9 mouse cellular contexts compared by ENCODE assay signal in genomic region chr5:122526878-122527730, GRCm38 (mm10). TPM values are rescaled to one million over a fixed set of nuclear protein-coding genes. Genes with fewer than 3 reads are reported as not detected.
DNase-seq lines count a peak whose midpoint lies in the region; ATAC-seq and TF ChIP-seq lines count a peak whose summit lies in the region.
"Had no signal": no experiment of that assay in that cellular context is flagged by ENCODE, and none has a peak within 500 bp of the region (broad histone marks: within the 10 kb centered on the region; RNA-seq: fewer than 3 reads in every experiment).

No protein-coding gene starts in this region.

- no peaks in the 10 kb centered on the region for H3K27me3 ChIP-seq in kidney, adult 2 months (replicated peaks; ENCODE audit: control insufficient read depth, insufficient read depth, low read length)
- no peaks in the 10 kb centered on the region for H3K27me3 ChIP-seq in lung, embryonic 15.5 days
- H3K27me3 ChIP-seq: neural tube, embryonic 13.5 days had no signal

- no peaks in the 10 kb centered on the region for H3K9me3 ChIP-seq in lung, embryonic 15.5 days
- H3K9me3 ChIP-seq: neural tube, embryonic 13.5 days had no signal

- no peak for TF ChIP-seq POLR2A in kidney, adult 2 months (IDR thresholded peaks at IDR 0.05; ENCODE audit: low read depth, low read length)

- H3K27ac ChIP-seq in kidney, adult 2 months (ENCODE audit: insufficient read depth, low read depth, low read length): peak overlapping the region; percentile 93
- H3K27ac ChIP-seq in lung, embryonic 15.5 days: peak overlapping the region; percentile 5; the same call in 1 of the 2 replicates
- H3K27ac ChIP-seq: neural tube, embryonic 13.5 days had no signal

- H3K4me2 ChIP-seq in lung, embryonic 15.5 days: no peak overlapping the region
- H3K4me2 ChIP-seq: neural tube, embryonic 13.5 days had no signal

- no peak overlapping the region for H3K4me3 ChIP-seq in kidney, adult 2 months (ENCODE audit: insufficient read depth, low read depth, low read length)
- no peak overlapping the region for H3K4me3 ChIP-seq in lung, embryonic 15.5 days
- H3K4me3 ChIP-seq: neural tube, embryonic 13.5 days had no signal

- WGBS in kidney, adult 2 months: 25% methylated on average over 15 of the region's 15 CpGs
- WGBS in lung, embryonic 15.5 days: 53% methylated on average over 15 of the region's 15 CpGs

- TF ChIP-seq CTCF in kidney, adult 2 months (conservative IDR thresholded peaks at IDR 0.05; ENCODE audit: insufficient read depth, insufficient read length, low read depth, low read length): no peak

- ATAC-seq in lung, embryonic 15.5 days (ENCODE audit: borderline replicate concordance, extremely low read depth, low FRiP score, low TSS enrichment): 0 out of 2 replicates have a peak, but pooled peaks have one; percentile 44

- peaks cover 60% of the 10 kb centered on the region for H3K4me1 ChIP-seq in kidney, adult 2 months (ENCODE audit: control insufficient read depth, insufficient read depth, low read length)
- peaks cover 37% of the 10 kb centered on the region for H3K4me1 ChIP-seq in lung, embryonic 15.5 days

- DNase-seq in adrenal gland, adult 2 months: peak; percentile 45
- DNase-seq in adrenal gland, postnatal 25 days: no peak
- DNase-seq in heart, adult 11 months: peak; percentile 99
- peak; percentile 94 for DNase-seq in kidney, adult 2 months
- no peak for DNase-seq in thymus, postnatal 14 days
- DNase-seq in cerebellum, adult 8-10 months: no peak
- no peak for DNase-seq in right cerebral cortex, postnatal 25 days

- H3K9ac ChIP-seq in lung, embryonic 15.5 days: no peak overlapping the region; the same call in 1 of the 2 replicates
- H3K9ac ChIP-seq: neural tube, embryonic 13.5 days had no signal

- no peaks in the 10 kb centered on the region for H3K36me3 ChIP-seq in kidney, adult 2 months (ENCODE audit: control insufficient read depth, insufficient read depth, low read length)
- no peaks in the 10 kb centered on the region for H3K36me3 ChIP-seq in lung, embryonic 15.5 days

RNA-seq across cellular contexts. Expression of gene Atp2a2, which starts 25.1 kb away (rescaled TPM):
- 100 to 1,000 TPM; 159 to 186 TPM for total RNA-seq in adrenal gland, adult 2 months (2021)
- polyA plus RNA-seq in adrenal gland, adult 2 months (2012; rRNA removed): 50.5 and 66.8 TPM in 2 replicates
- total RNA-seq in adrenal gland, postnatal 25 days (2021): 176 and 179 TPM in 2 replicates
- polyA plus RNA-seq in kidney, adult 2 months (2012; rRNA removed): 94.2 and 96.2 TPM in 2 replicates
- polyA plus RNA-seq in lung, embryonic 15.5 days (2015; fragmentation: Nextera tagmentation; extraction: Ambion mirVana): 31.3 and 37.3 TPM in 2 replicates

Comparison
In these comparisons a context has a peak if more than half of its experiments do, and no peak if none do; other contexts are left out.
1. DNase-seq: peak in adrenal gland, adult 2 months (single experiment), heart, adult 11 months (single experiment) and kidney, adult 2 months (single experiment); none in adrenal gland, postnatal 25 days (single experiment), thymus, postnatal 14 days (single experiment), cerebellum, adult 8-10 months (single experiment) and right cerebral cortex, postnatal 25 days (single experiment).